In the genomic region with DNA sequence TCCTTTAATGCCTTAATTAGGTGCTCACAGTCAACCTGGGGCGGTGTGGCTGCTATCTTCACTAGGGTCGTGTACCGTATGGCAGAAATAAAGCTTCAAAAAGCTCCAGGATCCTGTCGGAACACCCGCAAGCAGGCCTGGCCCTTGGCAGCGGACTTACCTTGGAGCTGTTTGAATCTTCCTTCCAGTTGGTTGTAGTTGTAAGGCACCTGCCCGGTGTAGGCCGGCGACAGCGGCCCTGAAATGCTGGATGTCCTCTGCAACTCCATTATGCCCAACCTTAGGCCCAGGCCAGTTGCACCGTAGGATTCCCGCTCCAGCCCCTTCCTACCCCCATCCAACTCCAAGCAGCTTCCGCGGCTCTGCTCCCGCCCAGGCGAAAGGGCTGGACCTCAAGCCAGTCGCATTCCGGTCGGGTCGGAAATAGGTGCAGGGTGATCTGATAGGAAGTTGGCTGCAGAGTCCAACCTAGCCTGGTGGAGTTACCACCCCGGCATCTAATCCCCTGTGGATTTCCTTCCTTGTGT, we compare ENCODE assay signal across 7 mouse cellular contexts.
DNase-seq lines count a peak whose midpoint lies in the region; ATAC-seq and TF ChIP-seq lines count a peak whose summit lies in the region.

No protein-coding gene starts in this region.

- no peak for TF ChIP-seq CTCF in cerebellum, adult 2 months (IDR thresholded peaks at IDR 0.05; ENCODE audit: borderline replicate concordance, insufficient read depth, low read depth, low read length)
- TF ChIP-seq CTCF in gastrocnemius, adult 2 months (IDR thresholded peaks at IDR 0.05), result no peak
- TF ChIP-seq CTCF in lung, adult 2 months (IDR thresholded peaks at IDR 0.05; ENCODE audit: insufficient read depth, low read length), result no peak

- H3K9me3 ChIP-seq in neural tube, embryonic 15.5 days (replicated peaks), result no peaks in the 10 kb centered on the region

- intact Hi-C loops in gastrocnemius, adult 2 months (cut with DNase I), result loop anchor here (5.0 kb wide), 1 partner anchor 35 kb away; no protein-coding TSS in a partner anchor

- ATAC-seq in neural tube, embryonic 15.5 days (ENCODE audit: low FRiP score), result peak; percentile 45

- H3K36me3 ChIP-seq in neural tube, embryonic 15.5 days, result peaks cover 7% of the 10 kb centered on the region

- peak; percentile 61 for DNase-seq in WW6 (ENCODE audit: low read depth, low spot score)
- peak; percentile 70 to 71 for DNase-seq in cerebellum, adult 2 months
- peak; percentile 68 for DNase-seq in gastrocnemius, adult 2 months
- peak; percentile 30 for DNase-seq in hindlimb bud, embryonic 11.5 days (ENCODE audit: extremely low spot score, low read depth, low spot score)
- no peak for DNase-seq in lung, adult 2 months
- DNase-seq in thymus, postnatal 36 days, result peak; percentile 56 to 62

- no peaks in the 10 kb centered on the region for H3K27me3 ChIP-seq in cerebellum, adult 2 months (ENCODE audit: control insufficient read depth, insufficient read depth, low read length)
- H3K27me3 ChIP-seq in neural tube, embryonic 15.5 days (replicated peaks), result no peaks in the 10 kb centered on the region

- no peaks in the 10 kb centered on the region; the same call in 1 of the 2 replicates for H3K4me1 ChIP-seq in cerebellum, adult 2 months (ENCODE audit: control insufficient read depth, insufficient read depth, low read length)
- peaks cover 20% of the 10 kb centered on the region for H3K4me1 ChIP-seq in lung, adult 2 months (ENCODE audit: control insufficient read depth, insufficient read depth, low read length)
- H3K4me1 ChIP-seq in neural tube, embryonic 15.5 days, result peaks cover 20% of the 10 kb centered on the region

- peak overlapping the region; percentile 27 for H3K9ac ChIP-seq in neural tube, embryonic 15.5 days (replicated peaks)

- no peak for TF ChIP-seq POLR2A in cerebellum, adult 2 months (IDR thresholded peaks at IDR 0.05; ENCODE audit: borderline replicate concordance, insufficient read depth, low read length)
- TF ChIP-seq POLR2A in lung, adult 2 months (IDR thresholded peaks at IDR 0.05; ENCODE audit: borderline replicate concordance, extremely low read depth, low read depth, low read length), result no peak

- H3K4me2 ChIP-seq in neural tube, embryonic 15.5 days, result peak overlapping the region; percentile 76

- 4% methylated on average over 21 of the region's 21 CpGs for WGBS in cerebellum, adult 2 months
- WGBS in lung, adult 2 months, result 4% methylated on average over 21 of the region's 21 CpGs
- WGBS in neural tube, embryonic 15.5 days, result 5% methylated on average over 21 of the region's 21 CpGs

- H3K27ac ChIP-seq in cerebellum, adult 2 months (ENCODE audit: insufficient read depth, low read length), result peak overlapping the region; percentile 8; the same call in 1 of the 2 replicates
- peak overlapping the region; percentile 69 for H3K27ac ChIP-seq in gastrocnemius, adult 2 months
- peak overlapping the region; percentile 54 for H3K27ac ChIP-seq in neural tube, embryonic 15.5 days (replicated peaks)

- peak overlapping the region; percentile 48 for H3K4me3 ChIP-seq in cerebellum, adult 2 months (replicated peaks; ENCODE audit: insufficient read depth, low read depth, low read length)
- peak overlapping the region; percentile 77 for H3K4me3 ChIP-seq in gastrocnemius, adult 2 months
- H3K4me3 ChIP-seq in lung, adult 2 months (replicated peaks; ENCODE audit: extremely low read depth, low read depth, low read length), result peak overlapping the region; percentile 45
- H3K4me3 ChIP-seq in neural tube, embryonic 15.5 days (replicated peaks), result peak overlapping the region; percentile 42

Comparison
In these comparisons a context has a peak if more than half of its experiments do, and no peak if none do; other contexts are left out.
1. H3K27ac ChIP-seq: peak in every context shown above with its lines; median percentile 69 in gastrocnemius, adult 2 months; 54 in neural tube, embryonic 15.5 days; 8 in cerebellum, adult 2 months.